Mouse (Mus musculus): Measurements from ENCODE around the gene Umad1.

DNA sequence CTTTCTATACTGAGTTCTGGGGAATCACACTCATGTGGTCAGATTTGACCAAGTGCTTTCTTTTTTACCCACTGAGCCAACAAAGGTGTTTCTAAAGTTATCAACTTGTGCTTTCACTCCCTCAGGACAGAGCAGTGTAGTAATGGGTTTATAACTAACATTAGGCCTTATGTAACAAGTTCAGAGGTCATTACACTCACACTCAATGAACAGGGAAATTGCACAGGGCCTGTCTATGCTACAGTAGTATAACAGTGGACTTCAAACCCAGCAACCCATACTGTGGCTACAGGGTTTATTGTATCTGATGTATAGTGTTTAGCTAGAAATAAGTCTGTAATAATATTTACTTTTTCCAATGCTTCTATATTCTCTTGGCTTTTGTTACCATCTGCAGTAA lies 247.5 kb downstream of the Umad1 start:
- no peak for TF ChIP-seq CTCF (IDR thresholded peaks at IDR 0.05; ENCODE audit: low read depth)
- TF ChIP-seq EP300 (optimal IDR thresholded peaks at IDR 0.05), result no peak
